Mouse (Mus musculus) T-helper 1 cell (primary cell): Measurements from ENCODE around the gene Vav1.

Experiments used
- in situ Hi-C: fragments of 300-600 bp; cut with MboI, MseI; formaldehyde crosslinking; loops from one replicate; pipeline ENCODE4 v1.15.1; 2025; ENCODE audit warnings: high pct_unique_total_duplicates

The Vav1 gene

DNA sequence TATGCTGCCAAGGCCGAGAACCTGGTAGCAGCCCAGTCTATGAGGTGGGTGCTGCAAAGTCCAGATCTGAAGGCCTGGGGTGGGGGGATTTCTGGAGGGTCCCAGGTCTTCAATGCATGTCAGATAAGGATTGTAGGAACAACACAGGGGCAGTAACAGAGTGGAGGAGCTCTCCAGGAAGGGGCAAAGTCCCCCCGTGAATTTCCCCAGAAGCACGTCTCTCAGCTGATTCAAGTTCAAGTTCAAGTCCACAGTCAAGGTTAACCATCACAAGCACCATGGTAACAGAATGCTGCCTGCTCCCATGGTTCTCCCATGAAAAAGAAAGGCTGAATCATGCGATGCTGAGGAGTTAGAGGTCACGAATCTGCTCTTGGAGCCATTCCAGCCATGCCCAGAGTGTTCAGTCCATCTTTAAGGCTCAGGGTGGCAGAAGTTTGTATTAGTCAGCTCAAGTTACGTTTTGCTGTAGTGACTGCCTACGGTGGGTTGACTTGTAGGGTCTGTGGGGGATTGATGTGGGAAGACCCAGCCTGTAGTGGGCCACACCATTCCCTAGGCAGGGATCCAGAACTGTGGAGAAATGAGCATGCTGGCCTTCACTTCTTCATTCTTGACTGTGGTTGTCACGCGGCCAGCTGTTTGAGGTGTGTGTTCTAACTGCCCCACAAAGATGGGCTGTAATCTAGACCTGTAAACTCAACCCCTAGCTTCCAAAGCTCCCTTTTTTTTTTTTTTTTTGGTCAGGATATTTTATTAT is 55.3 kb downstream of the Vav1 start:
- in situ Hi-C loops: loop anchor here (5.0 to 10.0 kb wide), 2 partner anchors 117 to 249 kb away; partner anchors contain the start of gene Tubb4a

DNA sequence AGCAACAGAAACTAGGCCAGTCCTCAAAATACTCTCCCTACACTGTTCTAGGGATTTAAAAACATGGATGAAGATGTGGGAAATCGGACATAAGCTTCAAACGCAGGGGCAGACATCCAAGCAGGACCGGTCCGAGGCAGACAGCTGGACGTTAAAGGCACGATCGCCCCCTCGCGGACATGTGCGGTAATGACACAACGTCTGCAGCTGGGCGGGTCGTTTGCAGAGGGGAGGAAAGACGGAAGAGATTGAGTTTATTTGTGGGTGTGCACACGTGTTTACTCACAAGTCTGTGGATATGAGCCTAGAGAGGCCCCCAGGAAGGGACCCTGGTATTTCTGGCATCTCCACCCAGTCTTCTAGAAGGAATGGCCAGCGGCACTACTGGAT is 55.9 kb downstream of the Vav1 start:
- in situ Hi-C loops: loop anchor here (5.0 to 10.0 kb wide), 3 partner anchors 117 to 337 kb away; partner anchors contain the start of genes Alkbh7 and Tubb4a

DNA sequence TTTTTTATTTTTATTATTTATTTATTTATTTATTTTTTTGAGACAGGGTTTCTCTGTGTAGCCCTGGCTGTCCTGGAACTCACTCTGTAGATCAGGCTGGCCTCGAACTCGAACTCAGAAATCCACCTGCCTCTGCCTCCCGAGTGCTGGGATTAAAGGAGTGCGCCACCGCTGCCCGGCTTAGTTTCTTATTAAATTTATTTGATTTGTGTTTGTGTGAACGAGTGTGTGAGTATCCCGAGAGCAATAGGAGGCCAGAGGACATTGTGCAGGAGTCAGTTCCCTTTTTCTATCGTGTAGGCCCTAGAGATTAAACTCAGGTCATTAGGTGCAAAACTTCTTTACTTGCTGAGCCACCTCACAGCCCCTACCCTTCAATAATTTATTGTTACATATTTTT is 56.3 kb downstream of the Vav1 start:
- in situ Hi-C loops: loop anchor here (5.0 to 10.0 kb wide), 2 partner anchors 250 to 338 kb away; partner anchors contain the start of genes Alkbh7 and Tubb4a

DNA sequence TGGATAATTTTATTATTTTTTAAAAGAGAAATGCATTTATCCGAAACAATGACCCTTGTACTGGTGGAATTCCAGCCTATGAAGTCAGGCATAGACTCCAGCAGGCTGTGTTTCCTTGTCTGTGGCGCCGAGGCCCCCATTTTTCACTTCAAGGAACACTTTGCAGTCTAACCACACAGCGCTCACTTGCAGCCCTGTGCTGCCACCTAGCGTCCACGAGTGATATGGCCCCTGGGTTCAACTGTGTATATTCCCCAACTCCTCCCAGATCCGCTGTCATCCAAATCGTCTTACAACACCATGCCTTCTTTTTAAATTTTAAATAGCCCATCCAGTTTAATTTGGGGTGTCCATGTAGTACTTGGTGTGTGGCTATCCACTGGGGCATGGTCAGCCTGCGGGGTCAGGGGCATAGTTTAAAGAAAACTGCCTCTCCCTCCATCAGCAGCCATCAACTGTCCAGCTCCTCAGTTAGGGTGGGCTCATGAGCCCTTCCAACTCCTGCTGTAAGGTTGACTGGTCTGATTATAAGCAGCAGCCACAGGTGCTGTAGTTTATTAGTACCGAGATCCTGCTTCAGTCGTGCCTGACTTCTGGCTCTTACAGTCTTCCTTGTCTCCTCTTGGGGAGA is 56.9 kb downstream of the Vav1 start:
- in situ Hi-C loops: loop anchor here (5.0 to 10.0 kb wide), 2 partner anchors 251 to 338 kb away; partner anchors contain the start of genes Alkbh7 and Tubb4a

DNA sequence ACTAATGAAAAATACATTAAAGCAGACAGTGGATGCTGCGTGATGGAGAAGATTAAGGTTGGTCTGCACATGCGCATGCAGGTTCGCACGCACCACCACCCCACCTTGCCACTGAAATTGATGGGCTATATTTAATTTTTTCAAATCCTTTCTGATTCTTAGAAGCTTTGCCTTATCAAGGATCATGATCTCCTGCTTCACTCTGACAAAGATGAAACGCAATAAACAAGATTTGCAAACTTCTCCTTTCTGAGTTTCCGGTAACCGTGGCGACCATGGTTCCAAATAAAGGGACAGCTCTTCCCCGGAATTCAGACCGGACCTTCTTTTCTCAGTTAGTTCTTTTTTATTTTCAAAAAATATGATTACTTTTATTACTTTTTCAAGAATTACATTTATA is 59.1 kb downstream of the Vav1 start:
- in situ Hi-C loops: loop anchor here (5.0 to 10.0 kb wide), 2 partner anchors 253 to 341 kb away; partner anchors contain the start of genes Alkbh7 and Tubb4a

DNA sequence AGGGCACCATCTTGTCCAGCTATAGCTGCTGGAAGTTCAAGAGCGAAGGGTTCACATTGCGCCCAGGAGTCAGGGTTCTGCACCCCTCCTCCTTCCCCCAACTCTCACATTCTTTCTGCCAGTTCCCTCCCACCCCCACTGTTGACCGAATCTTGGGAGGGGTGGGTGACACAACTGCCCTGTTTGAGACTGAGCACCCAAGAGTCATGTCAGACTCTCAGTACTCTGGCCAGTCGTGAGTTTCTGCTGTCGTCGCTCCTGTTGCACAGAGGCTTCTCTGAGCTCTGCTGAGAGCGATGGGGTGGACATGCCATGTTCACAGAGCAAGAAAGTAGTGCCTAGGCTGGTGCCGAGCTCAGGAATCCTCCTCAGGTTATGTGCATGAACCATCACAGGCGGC is 60.4 kb downstream of the Vav1 start:
- in situ Hi-C loops: loop anchor here (5.0 to 10.0 kb wide), 2 partner anchors 254 to 342 kb away; partner anchors contain the start of genes Alkbh7 and Tubb4a

DNA sequence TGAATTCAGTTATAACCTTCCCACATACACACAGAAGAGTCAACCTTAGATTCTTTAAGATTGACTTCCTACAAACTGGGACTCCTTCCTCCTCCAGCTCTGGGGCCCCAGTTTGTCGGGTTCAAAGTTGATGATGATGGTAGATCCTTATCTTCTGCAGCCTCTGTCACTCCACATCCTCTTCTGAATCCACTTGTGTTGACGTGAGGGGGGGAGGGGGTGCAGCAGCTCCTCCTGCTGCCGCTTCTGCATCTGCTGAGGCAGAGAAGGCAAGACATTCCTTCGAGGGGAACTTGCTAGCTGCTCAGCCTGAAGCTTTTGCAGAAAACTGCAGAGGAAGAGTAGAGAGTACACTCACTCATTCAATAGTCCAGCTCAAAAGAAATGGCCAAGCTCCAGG is 62.7 kb downstream of the Vav1 start:
- in situ Hi-C loops: no loop called here

DNA sequence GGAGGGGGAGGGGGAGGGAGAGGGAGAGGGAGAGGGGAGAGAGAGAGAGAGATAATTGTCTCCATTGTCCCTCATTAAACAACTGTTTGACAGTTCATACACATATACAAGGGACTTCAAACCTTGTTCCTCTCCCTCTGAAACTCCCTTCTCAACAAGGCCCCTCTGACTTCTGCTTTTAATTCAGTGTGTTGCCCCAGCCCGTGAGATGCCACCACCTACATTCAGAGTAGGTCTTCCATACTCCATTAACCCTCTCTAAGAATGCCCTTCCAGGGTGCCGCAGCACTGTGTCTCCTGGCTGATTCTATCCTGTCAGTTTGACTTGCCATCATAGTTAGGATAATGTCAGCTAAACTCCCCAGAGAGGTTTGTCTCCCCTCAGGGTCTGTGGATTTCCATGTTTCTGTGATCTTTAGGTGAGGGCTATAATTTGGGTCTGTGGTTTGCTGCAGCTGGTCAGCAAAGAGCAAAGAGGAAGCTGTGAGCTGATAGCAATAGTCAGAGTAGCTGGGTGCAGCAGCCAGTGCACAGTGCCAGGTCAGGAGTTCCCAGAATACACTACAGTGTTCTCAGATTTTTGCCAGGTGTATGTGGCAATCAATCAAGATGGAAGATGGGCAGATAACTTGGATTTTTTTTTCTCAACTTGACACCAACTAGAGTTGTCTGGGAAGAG is 65.3 kb downstream of the Vav1 start:
- in situ Hi-C loops: no loop called here

DNA sequence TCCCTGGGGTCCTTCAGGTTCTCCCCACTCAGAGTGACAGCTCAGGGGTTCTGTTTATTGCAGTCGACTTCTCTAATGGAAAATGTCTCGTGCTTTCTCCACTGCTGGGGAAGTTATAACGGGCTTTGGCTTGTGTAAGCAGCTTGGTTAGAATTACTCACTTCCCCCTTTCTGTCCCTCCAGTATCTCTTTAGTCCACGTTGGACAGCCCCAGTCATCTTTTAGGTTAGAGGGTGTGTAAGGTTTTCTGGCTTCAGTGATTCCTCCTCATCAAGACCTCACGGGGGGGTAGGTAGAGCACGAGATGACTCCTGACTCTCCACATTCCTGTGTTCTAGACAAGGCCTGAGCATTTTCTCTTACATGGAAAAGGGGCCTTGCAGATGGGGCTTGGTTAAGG is 68.1 kb downstream of the Vav1 start:
- in situ Hi-C loops: no loop called here

DNA sequence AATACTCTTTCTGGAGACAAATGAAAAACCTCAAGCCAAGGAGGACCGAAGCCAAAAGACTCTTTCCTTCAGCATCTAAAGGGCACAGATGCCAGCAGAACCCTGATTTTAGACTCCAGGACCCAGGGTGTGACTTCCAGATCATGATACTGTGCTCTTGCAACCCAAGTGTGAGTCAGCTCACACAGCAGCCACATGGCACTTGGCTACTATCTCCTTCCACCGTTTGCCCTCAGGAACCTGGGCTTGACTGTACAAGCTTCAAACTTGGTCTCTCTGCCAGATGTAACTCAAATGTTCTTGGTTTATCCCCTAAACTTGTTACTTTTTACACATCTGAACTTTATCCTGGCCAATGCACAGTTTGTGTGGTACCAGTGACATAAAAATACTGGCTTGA is 68.9 kb downstream of the Vav1 start:
- in situ Hi-C loops: no loop called here

DNA sequence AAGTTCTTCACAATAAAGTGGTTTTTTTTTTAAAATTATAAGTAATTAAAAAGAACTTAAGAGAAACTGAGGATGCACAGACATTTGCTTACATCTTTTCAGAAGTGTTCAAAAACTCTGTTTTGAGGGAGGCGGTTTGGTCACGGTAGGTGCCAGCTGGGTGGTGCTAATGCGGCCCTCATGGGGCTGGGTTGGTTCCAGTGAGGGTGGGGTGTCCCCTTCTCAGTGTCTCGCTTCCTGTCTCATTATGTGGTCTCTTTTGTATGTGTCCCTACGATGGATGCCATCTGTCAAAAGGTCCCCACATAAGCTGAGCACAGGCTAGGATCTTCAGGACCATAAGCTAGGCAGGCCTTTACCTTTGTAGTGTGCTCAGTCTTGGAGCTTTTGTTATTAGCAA is 70.2 kb downstream of the Vav1 start:
- in situ Hi-C loops: no loop called here

DNA sequence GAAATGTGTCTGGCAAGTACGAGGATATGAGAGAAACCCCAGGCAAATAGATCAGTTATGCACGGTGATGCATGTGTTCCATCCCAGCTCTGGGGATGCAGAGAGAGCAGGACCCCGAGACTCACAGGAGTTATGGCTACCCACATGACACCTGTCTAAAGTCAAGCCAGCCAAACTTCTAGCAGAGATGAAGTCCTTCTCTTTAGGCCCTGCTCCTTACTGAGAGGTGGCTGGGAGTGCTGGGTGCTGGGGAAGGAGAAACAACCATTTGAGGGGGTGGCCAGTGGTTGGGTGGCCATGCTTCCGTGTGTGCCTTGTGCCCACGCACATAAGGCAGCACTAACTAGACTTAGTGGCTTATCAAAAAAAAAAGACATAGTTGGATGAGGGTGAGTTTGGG is 71.3 kb downstream of the Vav1 start:
- in situ Hi-C loops: no loop called here

DNA sequence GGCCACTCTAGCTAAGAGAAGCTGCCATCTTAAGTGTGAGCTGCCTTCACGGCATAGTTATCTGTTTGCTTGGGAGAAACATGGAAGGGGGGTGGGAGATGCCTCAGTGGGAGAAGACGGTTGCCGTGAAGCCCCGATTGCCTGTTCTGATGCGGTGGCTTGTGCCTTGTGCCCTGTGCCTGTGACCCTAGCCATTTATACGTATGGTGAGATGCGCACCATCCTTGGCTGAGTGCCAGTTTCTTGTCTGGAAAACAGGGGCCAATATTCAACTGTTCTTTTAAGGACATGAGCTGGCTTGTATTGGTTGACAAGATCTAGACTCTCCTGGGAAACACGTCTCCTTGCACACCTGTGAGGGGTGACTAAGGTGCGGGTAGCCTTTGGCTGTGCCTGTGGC is 72.2 kb downstream of the Vav1 start:
- in situ Hi-C loops: no loop called here

DNA sequence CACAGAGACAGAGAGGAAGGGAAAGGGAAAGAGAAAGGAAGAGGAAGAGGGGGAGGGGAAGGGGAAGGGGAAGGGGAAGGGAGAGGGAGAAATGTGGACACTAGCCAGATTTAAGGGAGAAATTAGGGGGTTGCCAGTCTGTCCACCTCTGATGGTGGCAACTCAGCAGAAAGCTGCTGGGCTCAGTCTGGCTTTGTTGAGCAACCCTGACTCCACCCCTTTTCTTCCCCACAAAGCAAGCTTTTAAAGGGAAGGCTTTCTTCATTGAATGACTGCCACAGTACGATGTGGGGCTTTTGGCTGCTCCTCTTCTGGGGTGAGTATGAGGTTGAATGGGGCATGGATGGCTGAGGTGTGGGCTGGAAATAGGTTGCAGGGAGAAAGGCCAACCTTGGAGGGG is 79.5 kb downstream of the Vav1 start, which contains the start of gene Adgre1:
Gene Adgre1 (plus strand): TSS at position 251 of the 400 bp plus-strand sequence.
- in situ Hi-C loops: no loop called here

DNA sequence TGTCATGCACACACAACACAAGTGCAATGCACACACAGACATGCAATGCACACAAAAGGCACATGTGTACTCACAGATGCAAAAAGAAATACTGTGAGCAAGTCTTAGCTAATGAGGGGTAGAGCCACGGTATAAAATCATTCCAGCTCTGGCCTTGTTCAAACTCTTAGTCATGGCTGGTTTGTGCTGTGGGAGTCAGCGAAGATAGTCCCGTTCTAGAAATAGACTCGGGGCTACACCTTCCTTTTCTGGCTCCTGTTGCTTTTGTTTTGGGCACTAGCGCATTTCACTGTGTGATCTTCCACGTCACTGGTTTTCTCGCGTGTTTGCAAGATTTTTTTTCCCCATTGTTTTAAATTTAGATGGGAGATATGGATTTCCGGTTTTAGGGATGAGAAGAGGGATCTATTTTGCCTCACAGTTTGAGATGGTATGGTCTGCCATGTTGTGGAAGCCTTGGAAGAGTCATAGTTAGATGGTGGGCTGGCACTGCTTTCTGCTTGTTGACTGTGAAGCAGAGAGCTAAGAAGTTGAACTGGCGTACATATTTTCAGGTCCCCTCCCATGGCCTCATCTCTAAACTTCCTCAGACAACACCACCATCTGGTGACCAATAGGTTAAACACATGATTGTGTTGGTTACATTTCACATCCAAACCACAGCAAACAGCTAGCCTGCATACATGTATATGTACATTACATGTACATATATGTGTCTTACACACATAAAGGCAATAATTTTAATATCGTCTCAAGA is 80.8 kb downstream of the Vav1 start:
- in situ Hi-C loops: no loop called here
